Mouse (Mus musculus) stomach, embryonic 16.5 days (tissue): Measurements from ENCODE around the gene Gpr141. TPM values are rescaled to one million over a fixed set of nuclear protein-coding genes. Genes with fewer than 3 reads are reported as not detected.
"Not testable (repeated sequence)": the region's sequence is repeated elsewhere in the genome, so short reads cannot be mapped to it uniquely, and the experiment has no call there.

Source experiments
- ATAC-seq: fragments of 200-750 bp; cut with Nextera tagmentation; 2 replicates; pipeline ENCODE4 v1.8.0; 2017; ENCODE audit warnings: moderate number of reproducible peaks, moderate TSS enrichment; ENCODE audit not compliant: insufficient read depth, low FRiP score
- H3K27ac ChIP-seq: fragments of 300-500 bp; sonication (generic); 2 replicates; pipeline ENCODE4 v1.5.1; 2014; ENCODE audit warnings: low read length
- H3K27me3 ChIP-seq: fragments of 300-500 bp; sonication (generic); 2 replicates; pipeline ENCODE4 v1.6.1; 2014; ENCODE audit warnings: low read length, control low read depth, mixed read lengths; ENCODE audit not compliant: control insufficient read depth, insufficient read depth
- H3K36me3 ChIP-seq: fragments of 300-500 bp; sonication (generic); 2 replicates; pipeline ENCODE4 v1.6.1; 2014; ENCODE audit warnings: low read length; ENCODE audit not compliant: control insufficient read depth, insufficient read depth
- H3K4me1 ChIP-seq: fragments of 300-500 bp; sonication (generic); 2 replicates; pipeline ENCODE4 v1.6.1; 2014; ENCODE audit warnings: low read length, control low read depth, mixed read lengths; ENCODE audit not compliant: control insufficient read depth, insufficient read depth
- H3K4me2 ChIP-seq: fragments of 300-500 bp; sonication (generic); 2 replicates; pipeline ENCODE4 v1.6.1; 2014; ENCODE audit warnings: low read depth, low read length, mixed read lengths
- H3K4me3 ChIP-seq: fragments of 300-500 bp; sonication (generic); replicated peaks from 2 replicates; pipeline ENCODE4 v1.5.1; 2014; ENCODE audit warnings: mild to moderate bottlenecking, low read length
- H3K9ac ChIP-seq: fragments of 300-500 bp; sonication (generic); 2 replicates; pipeline ENCODE4 v1.6.1; 2014; ENCODE audit warnings: low read length
- H3K9me3 ChIP-seq: fragments of 300-500 bp; sonication (generic); replicated peaks from 2 replicates; pipeline ENCODE4 v1.6.1; 2016; ENCODE audit warnings: low read length, control low read depth; ENCODE audit not compliant: control insufficient read depth
- WGBS: fragments of 180-500 bp; shearing (Covaris S2); extraction: QIAGEN DNeasy Blood & Tissue Kit; methylation state at CpG from one replicate; pipeline ENCODE4 v1.1.7; 2014; 5-methylcytosine and 5-hydroxymethylcytosine counted together
- polyA plus RNA-seq: library from polyadenylated mRNA; unstranded; fragments of >200 nt; fragmentation: Nextera tagmentation; extraction: Ambion mirVana; gene quantifications from 2 replicates; pipeline ENCODE4 v1.2.1, GENCODE M21; 2015

Gene Gpr141
- polyA plus RNA-seq, 1 experiment from 2014 or later = 2.5 TPM

GRCm38 (mm10) chr13:19828095-19828494 is 4.0 kb upstream of the Gpr141 start:
- no peak overlapping the region for H3K9ac ChIP-seq
- H3K27me3 ChIP-seq = no peaks in the 10 kb centered on the region
- no peak overlapping the region for H3K27ac ChIP-seq
- H3K4me2 ChIP-seq = no peak overlapping the region
- no peaks in the 10 kb centered on the region for H3K36me3 ChIP-seq
- no peak overlapping the region for H3K4me3 ChIP-seq
- no peak for ATAC-seq
- 74% methylated on average over 2 of the region's 2 CpGs for WGBS
- no peaks in the 10 kb centered on the region for H3K4me1 ChIP-seq
- no peaks in the 10 kb centered on the region for H3K9me3 ChIP-seq

DNA sequence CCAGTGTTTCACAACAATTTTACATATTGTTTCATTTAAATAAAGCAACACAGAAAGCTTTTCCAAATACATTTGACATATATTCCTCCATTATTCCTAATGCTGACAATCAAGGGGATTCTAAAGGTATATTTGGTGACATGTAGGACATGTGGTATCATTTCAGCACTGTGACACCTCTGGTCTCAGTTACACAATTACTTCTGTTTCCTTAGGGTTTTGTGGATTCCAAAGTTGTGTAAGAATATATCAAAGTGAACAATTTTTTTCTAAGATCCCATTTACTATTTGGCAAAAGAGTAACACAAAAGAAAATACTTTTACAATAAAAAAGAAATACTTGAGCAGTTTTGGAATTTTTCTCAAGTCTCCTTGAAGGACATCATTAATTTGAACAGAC is 2.4 kb downstream of the Gpr141 start:
- H3K4me1 ChIP-seq = no peaks in the 10 kb centered on the region
- H3K27me3 ChIP-seq = no peaks in the 10 kb centered on the region
- no peak overlapping the region for H3K27ac ChIP-seq
- no peaks in the 10 kb centered on the region for H3K36me3 ChIP-seq
- no peak overlapping the region for H3K4me2 ChIP-seq
- H3K9me3 ChIP-seq = no peaks in the 10 kb centered on the region
- no peak overlapping the region for H3K4me3 ChIP-seq
- ATAC-seq = no peak
- H3K9ac ChIP-seq = no peak overlapping the region

DNA sequence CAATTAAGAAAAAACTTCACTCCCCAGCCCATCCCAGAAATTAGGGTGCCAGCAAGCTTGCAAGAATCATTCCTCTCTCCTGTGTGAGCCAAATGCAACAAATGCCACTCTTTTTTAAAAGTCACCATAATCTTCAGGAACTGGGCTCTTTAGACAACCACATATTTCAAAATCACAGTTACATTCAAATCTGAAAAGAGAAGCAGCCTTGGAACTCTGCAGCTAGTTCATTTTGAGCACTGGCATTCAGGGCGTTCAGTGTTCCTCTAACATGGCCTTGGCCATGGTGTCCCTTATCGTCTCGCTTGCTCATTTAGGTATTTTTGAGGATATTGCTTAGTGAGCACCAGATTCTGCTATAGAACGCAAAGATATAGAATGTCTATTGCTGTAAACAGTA is 4.1 kb downstream of the Gpr141 start:
- no peak for ATAC-seq
- Histone ChIP-seq H3K9me3 (no peaks in the 10 kb centered on the region), H3K27me3 (no peaks in the 10 kb centered on the region), H3K27ac (no peak overlapping the region), H3K9ac (no peak overlapping the region), H3K4me3 (no peak overlapping the region), H3K4me1 (no peaks in the 10 kb centered on the region), H3K36me3 (no peaks in the 10 kb centered on the region), H3K4me2 (no peak overlapping the region)
- 86% methylated on average over 4 of the region's 4 CpGs for WGBS

- no peak for ATAC-seq
Observed at GRCm38 (mm10) chr13:19819243-19819642, 4.8 kb downstream of the Gpr141 start.

GRCm38 (mm10) chr13:19794942-19795341 is 29.1 kb downstream of the Gpr141 start:
- Histone ChIP-seq H3K9me3 (no peaks in the 10 kb centered on the region), H3K4me3 (no peak overlapping the region), H3K9ac (no peak overlapping the region), H3K4me1 (no peaks in the 10 kb centered on the region), H3K27ac (no peak overlapping the region), H3K27me3 (no peaks in the 10 kb centered on the region), H3K4me2 (no peak overlapping the region), H3K36me3 (no peaks in the 10 kb centered on the region)
- no peak for ATAC-seq
- WGBS = 88% methylated on average over 3 of the region's 3 CpGs

More at GRCm38 (mm10) chr13:19819243-19819642, 4.8 kb downstream of the Gpr141 start:
- Histone ChIP-seq H3K4me3 (no peak overlapping the region), H3K27ac (no peak overlapping the region), H3K4me1 (no peaks in the 10 kb centered on the region), H3K36me3 (no peaks in the 10 kb centered on the region), H3K27me3 (no peaks in the 10 kb centered on the region), H3K9ac (no peak overlapping the region), H3K9me3 (no peaks in the 10 kb centered on the region), H3K4me2 (no peak overlapping the region)
- 57% methylated on average over 2 of the region's 2 CpGs for WGBS

DNA sequence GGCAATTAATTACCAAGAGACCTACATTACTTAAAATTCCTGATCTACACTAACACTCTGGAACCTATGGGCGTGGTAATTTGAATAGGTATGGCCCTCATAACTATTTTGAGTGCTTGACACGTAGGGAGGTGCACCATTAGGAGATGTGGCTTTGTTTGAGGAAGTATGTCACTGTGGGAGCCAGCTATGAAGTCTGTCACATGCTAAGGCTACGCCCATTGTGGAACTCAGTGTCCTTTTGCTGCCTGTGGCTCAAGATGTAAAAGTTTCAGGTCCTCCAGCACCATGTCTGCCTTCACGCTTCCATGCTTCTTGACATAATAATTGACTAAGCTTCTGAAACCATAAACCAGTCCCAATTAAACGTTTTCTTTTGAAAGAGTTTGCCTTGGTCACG is 29.6 kb downstream of the Gpr141 start:
- Histone ChIP-seq H3K4me3 (no peak overlapping the region), H3K36me3 (no peaks in the 10 kb centered on the region), H3K4me1 (no peaks in the 10 kb centered on the region), H3K4me2 (no peak overlapping the region), H3K27ac (no peak overlapping the region), H3K9me3 (no peaks in the 10 kb centered on the region), H3K27me3 (no peaks in the 10 kb centered on the region), H3K9ac (no peak overlapping the region)
- 70% methylated on average over 6 of the region's 6 CpGs for WGBS
- ATAC-seq = no peak

DNA sequence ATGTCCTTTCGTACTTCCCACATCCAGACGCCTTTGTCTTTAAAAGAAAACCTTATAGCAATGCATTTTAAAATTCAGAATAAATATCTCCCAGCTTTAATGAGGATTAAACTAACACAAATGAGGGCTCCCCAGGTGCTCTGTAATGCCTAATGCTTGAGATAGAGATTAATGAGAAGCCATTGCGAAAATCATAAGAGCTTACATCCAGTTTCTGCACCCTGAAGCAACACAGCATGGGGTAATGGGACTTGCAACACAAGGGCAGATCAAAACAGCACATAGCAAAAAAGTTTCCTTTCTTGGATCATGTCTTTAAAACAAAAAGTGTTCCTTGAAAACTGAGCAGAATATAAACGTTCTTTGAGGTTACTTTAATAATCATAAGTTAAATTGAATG is 30.3 kb downstream of the Gpr141 start:
- Histone ChIP-seq H3K4me1 (no peaks in the 10 kb centered on the region), H3K4me2 (no peak overlapping the region), H3K4me3 (no peak overlapping the region), H3K27ac (no peak overlapping the region), H3K27me3 (no peaks in the 10 kb centered on the region), H3K9ac (no peak overlapping the region), H3K36me3 (no peaks in the 10 kb centered on the region), H3K9me3 (no peaks in the 10 kb centered on the region)
- 79% methylated on average over 4 of the region's 4 CpGs for WGBS
- no peak for ATAC-seq

DNA sequence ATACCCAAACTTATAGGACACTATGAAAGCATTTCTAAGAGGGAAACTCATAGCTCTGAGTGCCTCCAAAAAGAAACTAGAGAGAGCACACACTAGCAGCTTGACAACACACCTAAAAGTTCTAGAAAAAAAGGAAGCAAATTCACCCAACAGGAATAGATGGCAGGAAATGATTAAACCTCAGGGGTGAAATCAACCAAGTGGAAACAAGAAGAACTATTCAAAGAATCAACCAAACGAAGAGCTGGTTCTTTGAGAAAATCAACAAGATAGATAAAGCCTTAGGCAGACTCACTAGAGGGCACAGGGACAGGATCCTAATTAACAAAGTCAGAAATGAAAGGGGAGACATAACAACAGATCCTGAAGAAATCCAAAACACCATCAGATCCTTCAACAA is 36.1 kb downstream of the Gpr141 start:
- ATAC-seq = not testable (repeated sequence)

DNA sequence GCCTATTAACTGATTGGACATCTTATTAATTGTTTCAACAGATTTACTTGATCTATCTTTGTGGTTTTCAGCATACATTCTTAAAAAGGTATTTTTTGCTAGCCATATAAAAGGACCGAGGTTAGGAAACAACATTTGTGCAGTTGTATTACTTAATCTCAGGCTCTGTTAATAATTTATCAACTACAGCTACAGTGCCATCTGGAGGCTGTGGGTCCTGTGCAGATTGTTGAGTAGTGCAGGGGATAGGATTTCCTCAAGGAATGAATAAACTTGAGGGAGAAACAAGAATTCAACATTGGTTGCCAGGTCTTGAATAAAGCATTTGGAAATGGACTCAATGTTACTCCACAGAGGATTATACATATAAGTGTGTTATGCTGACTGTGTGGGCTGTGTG is 53.9 kb downstream of the Gpr141 start:
- Histone ChIP-seq H3K4me1 (no peaks in the 10 kb centered on the region), H3K4me2 (no peak overlapping the region), H3K27ac (no peak overlapping the region), H3K27me3 (no peaks in the 10 kb centered on the region), H3K9me3 (no peaks in the 10 kb centered on the region), H3K36me3 (no peaks in the 10 kb centered on the region), H3K9ac (no peak overlapping the region), H3K4me3 (no peak overlapping the region)
- ATAC-seq = no peak
- 27% methylated on average over 1 of the region's 1 CpGs for WGBS

More for the DNA sequence above, 36.1 kb downstream of the Gpr141 start:
- H3K9me3 ChIP-seq, H3K9ac ChIP-seq, H3K27ac ChIP-seq, H3K4me1 ChIP-seq, H3K4me3 ChIP-seq, H3K4me2 ChIP-seq, H3K27me3 ChIP-seq, H3K36me3 ChIP-seq: not testable (repeated sequence)
- 53% methylated on average over 1 of the region's 1 CpGs for WGBS

DNA sequence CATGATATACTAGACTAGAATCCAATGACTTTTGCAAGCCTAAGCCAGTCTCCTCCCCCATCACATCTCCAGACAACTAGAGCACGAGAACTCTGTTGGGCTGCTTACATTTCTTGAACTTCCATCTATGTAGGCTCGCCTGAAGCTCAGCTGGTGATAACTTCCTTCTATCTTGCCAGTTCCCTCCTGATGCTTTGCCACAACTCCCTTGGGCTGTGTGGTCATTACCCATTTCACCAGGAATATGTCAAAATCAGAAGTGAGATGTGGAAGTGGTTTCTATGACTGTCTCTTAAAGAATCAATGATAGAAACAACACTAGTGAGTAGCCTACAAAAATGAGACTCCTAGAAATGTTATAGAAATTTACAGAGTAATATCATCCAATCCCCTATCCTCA is 56.9 kb downstream of the Gpr141 start:
- Histone ChIP-seq H3K9ac (no peak overlapping the region), H3K36me3 (no peaks in the 10 kb centered on the region), H3K27me3 (no peaks in the 10 kb centered on the region), H3K9me3 (no peaks in the 10 kb centered on the region), H3K4me2 (no peak overlapping the region), H3K4me1 (no peaks in the 10 kb centered on the region), H3K27ac (no peak overlapping the region), H3K4me3 (no peak overlapping the region)
- WGBS = 77% methylated on average over 2 of the region's 2 CpGs
- ATAC-seq = no peak
